ENCODE assay signal across 13 mouse cellular contexts in genomic region chr5:33938448-33938847, GRCm38 (mm10). TPM values are rescaled to one million over a fixed set of nuclear protein-coding genes. Genes with fewer than 3 reads are reported as not detected.
DNase-seq lines count a peak whose midpoint lies in the region; TF ChIP-seq lines count a peak whose summit lies in the region.
"Had no signal": no experiment of that assay in that cellular context is flagged by ENCODE, and none has a peak within 500 bp of the region (broad histone marks: within the 10 kb centered on the region; RNA-seq: fewer than 3 reads in every experiment).

No protein-coding gene starts in this region.

- intact Hi-C loops in heart, postnatal 10 days (cut with DNase I) = loop anchor here (10.0 kb wide), 1 partner anchor 284 kb away; the partner anchor contains the start of genes Slbp, Tacc3 and Tmem129

- H3K4me3 ChIP-seq in layer of hippocampus, adult 2 months = no peak overlapping the region
- H3K4me3 ChIP-seq: embryonic facial prominence, embryonic 15.5 days; hindbrain, embryonic 13.5 days; megakaryocyte, embryonic 14.5 days had no signal

- DNase-seq in layer of hippocampus, adult 9-11 months = peak; percentile 59
- DNase-seq in layer of hippocampus, adult 2 months (ENCODE audit: low spot score in 2 of 2) = no peak
- DNase-seq in NIH3T3 (ENCODE audit: low read depth) = peak; percentile 64
- peak; percentile 54 to 63 for DNase-seq in heart, postnatal 10 days
- peak; percentile 26 for DNase-seq in spleen, adult 12 weeks (ENCODE audit: low spot score)
- DNase-seq in retina, postnatal 1 day = no peak
- DNase-seq in urinary bladder, postnatal 36 days (ENCODE audit: low spot score in 2 of 2) = no peak
- DNase-seq in frontal cortex, postnatal 10 days (ENCODE audit: low spot score in 2 of 2) = no peak
- DNase-seq: adrenal gland, adult 2 months; cerebellum, adult 11 months had no signal

- H3K27ac ChIP-seq in layer of hippocampus, adult 2 months = no peak overlapping the region
- H3K27ac ChIP-seq: embryonic facial prominence, embryonic 15.5 days; hindbrain, embryonic 13.5 days had no signal

- no peak for TF ChIP-seq CTCF in layer of hippocampus, adult 2 months (conservative IDR thresholded peaks at IDR 0.05)

RNA-seq across cellular contexts. Expression of gene Nelfa, which starts 2.2 kb away (rescaled TPM):
- 10 to 100 TPM; 19.5 to 22.5 TPM for total RNA-seq in layer of hippocampus, adult 2 months (2021)
- 10 to 100 TPM; 12.6 to 15.3 TPM for total RNA-seq in heart, postnatal 10 days (2021)

RNA-seq across cellular contexts. Expression of gene Gm1673, which starts 44.8 kb away (rescaled TPM):
- total RNA-seq in layer of hippocampus, adult 2 months (2021) = 10 to 100 TPM; 57.5 to 58.0 TPM
- total RNA-seq in heart, postnatal 10 days (2021) = 1 to 10 TPM; 7.0 to 7.5 TPM

RNA-seq across cellular contexts. Expression of gene Nat8l, which starts 57.3 kb away (rescaled TPM):
- total RNA-seq in layer of hippocampus, adult 2 months (2021) = 100 to 1,000 TPM; 139 to 141 TPM
- total RNA-seq in heart, postnatal 10 days (2021) = 1 to 10 TPM; 1.8 to 2.4 TPM

Comparison
In these comparisons a context has a peak if more than half of its experiments do, and no peak if none do; other contexts are left out.
1. DNase-seq: peak in layer of hippocampus, adult 9-11 months (single experiment), NIH3T3 (single experiment), heart, postnatal 10 days (2 of 2) and spleen, adult 12 weeks (single experiment); none in layer of hippocampus, adult 2 months (0 of 2), retina, postnatal 1 day (single experiment), urinary bladder, postnatal 36 days (0 of 2) and frontal cortex, postnatal 10 days (0 of 2).
2. RNA of gene Gm1673, which starts 44.8 kb away (total RNA-seq): 57.5 to 58.0 TPM in layer of hippocampus, adult 2 months; 7.0 to 7.5 TPM in heart, postnatal 10 days; every median in the first group is over 4 times any median in the second.
3. RNA of gene Nat8l, which starts 57.3 kb away (total RNA-seq): 139 to 141 TPM in layer of hippocampus, adult 2 months; 1.8 to 2.4 TPM in heart, postnatal 10 days; every median in the first group is over 10 times any median in the second.